Mouse (Mus musculus): ENCODE data around the gene Cbs.

DNA sequence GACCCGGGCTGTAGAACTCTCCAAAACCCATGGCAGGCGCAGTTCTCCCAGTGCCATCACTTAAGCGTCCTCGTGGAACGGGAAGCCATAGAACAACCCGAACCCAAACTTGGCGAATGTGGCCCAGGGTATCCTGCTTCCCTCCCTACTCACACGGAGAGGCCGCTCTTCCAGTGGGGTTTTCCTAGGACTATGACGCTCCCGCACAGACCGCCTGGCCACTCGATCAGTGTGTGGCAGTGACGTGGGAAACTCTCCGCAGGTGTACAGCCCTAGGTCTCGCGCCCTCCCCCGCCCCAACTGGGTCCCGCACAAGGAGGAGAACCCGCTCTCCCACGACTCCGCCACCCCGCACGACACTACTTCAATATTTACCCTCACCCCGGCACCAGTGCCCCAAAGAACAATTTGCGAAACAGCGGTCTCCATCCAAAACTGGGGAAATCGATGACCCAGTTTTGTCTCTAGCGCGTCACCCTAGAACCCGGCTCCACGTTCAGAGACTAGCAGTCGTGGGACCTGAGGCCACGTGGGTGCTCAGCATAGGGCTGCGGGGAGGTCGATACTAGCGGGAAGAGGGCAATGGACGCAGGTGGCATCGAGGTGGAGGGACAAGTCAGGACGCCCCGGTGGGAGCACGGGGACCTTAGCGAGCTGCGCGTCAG lies 629 bp downstream of the Cbs start:
- TF ChIP-seq GATA1 (IDR thresholded peaks at IDR 0.05; ENCODE audit: borderline replicate concordance, low read length) (no peak), FLI1 (IDR thresholded peaks at IDR 0.05; ENCODE audit: low read length) (no peak)
